Mouse (Mus musculus) neural tube, embryonic 12.5 days (tissue): ENCODE data around the gene Phactr3. TPM values are rescaled to one million over a fixed set of nuclear protein-coding genes. Genes with fewer than 3 reads are reported as not detected.

Experiments used
- ATAC-seq: fragments of 200-750 bp; cut with Nextera tagmentation; 2 replicates; pipeline ENCODE4 v1.8.0; 2017; ENCODE audit warnings: low read depth, mild to moderate bottlenecking, moderate TSS enrichment, moderate library complexity; ENCODE audit not compliant: low FRiP score
- H3K27ac ChIP-seq: fragments of 300-500 bp; sonication (generic); 2 replicates; pipeline ENCODE4 v1.5.1; 2016
- H3K27me3 ChIP-seq: fragments of 300-500 bp; sonication (generic); replicated peaks from 2 replicates; pipeline ENCODE4 v1.6.1; 2016; ENCODE audit warnings: mild to moderate bottlenecking
- H3K36me3 ChIP-seq: fragments of 300-500 bp; sonication (generic); 2 replicates; pipeline ENCODE4 v1.6.1; 2016; ENCODE audit warnings: mild to moderate bottlenecking
- H3K4me1 ChIP-seq: fragments of 300-500 bp; sonication (generic); 2 replicates; pipeline ENCODE4 v1.6.1; 2016
- H3K4me2 ChIP-seq: fragments of 300-500 bp; sonication (generic); replicated peaks from 2 replicates; pipeline ENCODE4 v1.6.1; 2016; ENCODE audit warnings: mild to moderate bottlenecking
- H3K4me3 ChIP-seq: fragments of 300-500 bp; sonication (generic); 2 replicates; pipeline ENCODE4 v1.5.1; 2016
- H3K9ac ChIP-seq: fragments of 300-500 bp; sonication (generic); 2 replicates; pipeline ENCODE4 v1.6.1; 2016; ENCODE audit warnings: mild to moderate bottlenecking
- H3K9me3 ChIP-seq: fragments of 300-500 bp; sonication (generic); 2 replicates; pipeline ENCODE4 v1.6.1; 2016; ENCODE audit warnings: mild to moderate bottlenecking
- WGBS: fragments of 180-500 bp; shearing (Covaris S2); methylation state at CpG from one replicate; pipeline ENCODE4 v1.1.7; 2016; 5-methylcytosine and 5-hydroxymethylcytosine counted together
- polyA plus RNA-seq: library from polyadenylated mRNA; unstranded; fragments of >200 nt; fragmentation: Nextera tagmentation; extraction: Ambion mirVana; gene quantifications from 2 replicates; pipeline ENCODE4 v1.2.1, GENCODE M21; 2016

Gene Phactr3
- polyA plus RNA-seq, 1 experiment from 2014 or later = 21.7 TPM

DNA sequence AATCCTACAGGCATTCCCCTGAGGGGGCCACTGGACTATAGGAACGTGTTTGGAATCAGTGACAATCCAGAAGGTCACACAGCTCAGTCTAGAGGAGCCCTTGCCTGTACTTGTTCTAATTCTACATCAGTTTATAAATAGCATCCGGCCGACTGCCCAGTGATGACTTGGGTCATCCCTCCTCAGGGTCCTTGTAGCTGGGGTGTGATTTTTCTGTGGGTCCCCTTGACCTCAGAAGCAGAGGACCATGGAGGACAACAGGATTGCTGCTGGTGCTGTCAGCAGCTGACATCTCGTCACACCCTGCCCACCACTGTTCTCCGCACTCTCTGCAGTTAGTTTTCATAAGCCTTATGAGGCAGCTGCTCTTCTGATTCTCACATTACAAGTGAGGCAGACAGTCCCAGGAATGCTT lies 89.4 kb downstream of the Phactr3 start:
- Histone ChIP-seq H3K27ac (no peak overlapping the region), H3K4me3 (no peak overlapping the region), H3K27me3 (no peaks in the 10 kb centered on the region), H3K36me3 (no peaks in the 10 kb centered on the region), H3K9me3 (no peaks in the 10 kb centered on the region), H3K4me2 (no peak overlapping the region), H3K9ac (no peak overlapping the region), H3K4me1 (no peaks in the 10 kb centered on the region)
- ATAC-seq = no peak
- 72% methylated on average over 5 of the region's 5 CpGs for WGBS

DNA sequence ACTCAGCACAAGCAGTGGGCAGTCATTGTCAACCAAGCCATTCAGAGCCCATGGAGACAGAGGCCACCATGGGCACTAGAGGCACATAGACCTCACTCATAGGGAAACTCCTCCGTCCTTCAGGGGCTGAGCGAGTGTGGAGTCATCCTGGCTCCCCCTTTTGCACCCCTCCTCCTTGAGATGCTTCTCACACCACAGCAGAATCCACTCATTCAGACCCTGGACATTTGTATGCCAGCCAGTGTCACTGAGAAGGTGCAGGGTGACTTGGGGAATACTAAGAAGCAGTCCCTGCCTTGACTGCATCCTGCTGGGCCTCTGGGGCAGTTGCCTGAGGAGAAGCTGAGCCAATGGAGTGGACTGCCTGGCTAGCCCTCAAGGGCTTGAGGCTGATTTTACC lies 95.1 kb downstream of the Phactr3 start:
- ATAC-seq = no peak
- H3K4me3 ChIP-seq = no peak overlapping the region

DNA sequence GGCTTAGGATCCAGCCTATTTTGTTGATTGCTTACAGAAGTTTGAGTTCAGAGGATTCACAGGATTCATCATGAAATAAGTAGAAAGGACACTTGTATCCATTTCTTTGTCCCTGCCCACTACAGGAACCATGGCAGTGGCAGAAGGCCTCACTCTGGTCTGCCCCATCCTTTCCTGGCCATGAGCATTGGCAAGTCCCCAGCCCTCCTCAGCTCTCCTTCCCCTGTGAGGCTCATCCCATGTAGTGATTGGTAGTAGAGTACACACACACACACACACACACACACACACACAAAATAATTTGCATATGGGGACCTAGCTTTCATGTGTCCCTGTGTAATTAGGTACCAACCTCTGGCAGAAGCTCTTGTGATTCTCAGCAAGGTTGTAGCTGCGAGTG lies 95.8 kb downstream of the Phactr3 start:
- Histone ChIP-seq H3K9ac (no peak overlapping the region), H3K4me1 (no peaks in the 10 kb centered on the region), H3K27me3 (no peaks in the 10 kb centered on the region), H3K27ac (no peak overlapping the region), H3K4me2 (no peak overlapping the region), H3K9me3 (no peaks in the 10 kb centered on the region), H3K36me3 (no peaks in the 10 kb centered on the region), H3K4me3 (no peak overlapping the region)
- no peak for ATAC-seq
- 78% methylated on average over 1 of the region's 1 CpGs for WGBS

More for the DNA sequence above, 95.1 kb downstream of the Phactr3 start:
- H3K9ac ChIP-seq = no peak overlapping the region
- H3K4me1 ChIP-seq = no peaks in the 10 kb centered on the region
- no peaks in the 10 kb centered on the region for H3K27me3 ChIP-seq
- no peak overlapping the region for H3K4me2 ChIP-seq
- H3K27ac ChIP-seq = no peak overlapping the region
- WGBS = 87% methylated on average over 2 of the region's 2 CpGs
- no peaks in the 10 kb centered on the region for H3K9me3 ChIP-seq
- H3K36me3 ChIP-seq = no peaks in the 10 kb centered on the region

DNA sequence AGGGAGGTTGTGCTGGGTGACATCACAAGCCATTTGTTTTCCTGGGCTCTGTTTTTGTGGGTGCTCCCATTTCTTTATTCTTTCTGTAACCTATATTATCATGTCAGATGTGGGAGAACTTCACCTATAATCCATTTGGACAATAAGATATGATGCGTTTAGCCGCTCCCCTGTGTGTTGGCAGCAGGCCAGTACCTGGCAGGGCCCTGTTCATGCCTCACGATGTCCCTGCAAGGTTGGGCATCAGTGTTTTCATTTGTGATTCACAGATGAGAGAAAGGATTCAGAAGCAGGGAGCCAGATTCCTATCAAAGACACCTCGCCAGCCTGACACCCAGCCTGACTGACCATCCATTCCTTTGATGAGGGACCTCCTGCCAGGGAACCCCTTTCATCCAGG lies 99.7 kb downstream of the Phactr3 start:
- ATAC-seq = no peak
- no peaks in the 10 kb centered on the region for H3K36me3 ChIP-seq
- H3K9me3 ChIP-seq = no peaks in the 10 kb centered on the region
- WGBS = 69% methylated on average over 4 of the region's 4 CpGs
- no peak overlapping the region for H3K9ac ChIP-seq
- no peak overlapping the region for H3K27ac ChIP-seq
- no peaks in the 10 kb centered on the region for H3K27me3 ChIP-seq
- no peaks in the 10 kb centered on the region for H3K4me1 ChIP-seq
- no peak overlapping the region for H3K4me3 ChIP-seq
- H3K4me2 ChIP-seq = no peak overlapping the region

DNA sequence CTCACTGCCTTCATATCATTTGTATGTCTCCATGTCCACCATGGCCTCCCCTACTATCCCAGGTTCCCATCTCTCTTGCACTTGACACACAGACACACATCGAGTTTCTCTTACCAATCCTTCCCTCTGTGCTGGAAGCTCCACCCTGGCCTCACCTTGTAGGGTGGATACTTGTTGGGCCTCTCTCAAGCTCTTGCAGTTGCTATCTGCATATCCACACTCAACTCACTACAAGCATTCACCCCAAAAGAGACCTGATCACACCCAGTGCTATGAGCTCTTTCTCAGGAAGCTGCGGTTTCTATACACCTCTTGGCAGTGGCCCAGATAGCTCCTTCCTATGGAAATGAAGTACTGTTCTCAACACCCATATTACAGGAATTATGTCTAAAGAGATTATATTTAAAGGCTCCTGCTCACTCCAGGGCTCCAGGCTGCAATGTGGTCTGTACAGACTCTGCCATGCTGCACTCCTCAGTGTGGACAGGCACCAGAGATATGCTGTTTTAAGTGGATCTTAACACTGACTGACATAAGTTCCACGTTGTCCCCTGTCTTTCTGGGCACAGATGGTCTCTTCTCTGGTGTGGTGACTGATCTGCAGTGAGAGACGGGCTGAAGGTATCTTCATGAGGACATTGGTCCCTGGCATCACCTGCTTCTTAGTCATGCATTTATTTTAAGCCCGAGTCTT lies 100.8 kb downstream of the Phactr3 start:
- Histone ChIP-seq H3K36me3 (no peaks in the 10 kb centered on the region), H3K27me3 (no peaks in the 10 kb centered on the region), H3K4me3 (no peak overlapping the region), H3K27ac (no peak overlapping the region), H3K9me3 (no peaks in the 10 kb centered on the region), H3K9ac (no peak overlapping the region), H3K4me1 (no peaks in the 10 kb centered on the region), H3K4me2 (no peak overlapping the region)
- no peak for ATAC-seq
- 76% methylated on average over 5 of the region's 5 CpGs for WGBS

DNA sequence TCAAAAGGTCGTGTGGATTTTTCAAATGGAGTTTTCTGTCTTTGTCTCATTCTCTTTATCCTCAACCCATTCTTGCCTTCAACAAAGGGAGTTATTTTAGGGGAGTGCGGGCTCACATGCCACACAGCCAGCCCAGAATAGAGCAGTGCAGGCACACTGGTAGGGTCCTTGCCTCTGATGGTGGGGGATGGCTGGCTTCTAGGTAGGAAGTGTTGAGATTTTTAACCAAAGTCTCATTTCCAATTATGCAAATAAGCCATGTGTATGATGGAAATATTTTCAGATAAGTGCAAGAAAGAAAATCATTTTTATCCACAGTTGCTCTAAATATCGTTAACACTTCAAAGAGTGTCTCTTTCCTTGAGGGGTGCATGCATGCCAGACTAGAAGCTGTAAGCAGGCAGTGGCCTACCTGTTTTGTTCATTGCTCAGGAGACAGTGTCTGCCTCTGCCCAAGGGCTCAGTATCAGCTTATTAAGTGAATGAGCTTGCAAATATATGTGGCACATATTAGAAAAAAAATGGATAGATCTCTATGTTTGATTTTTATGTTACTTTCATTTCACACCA lies 101.5 kb downstream of the Phactr3 start:
- no peaks in the 10 kb centered on the region for H3K36me3 ChIP-seq
- ATAC-seq = no peak
- 71% methylated on average over 3 of the region's 3 CpGs for WGBS

DNA sequence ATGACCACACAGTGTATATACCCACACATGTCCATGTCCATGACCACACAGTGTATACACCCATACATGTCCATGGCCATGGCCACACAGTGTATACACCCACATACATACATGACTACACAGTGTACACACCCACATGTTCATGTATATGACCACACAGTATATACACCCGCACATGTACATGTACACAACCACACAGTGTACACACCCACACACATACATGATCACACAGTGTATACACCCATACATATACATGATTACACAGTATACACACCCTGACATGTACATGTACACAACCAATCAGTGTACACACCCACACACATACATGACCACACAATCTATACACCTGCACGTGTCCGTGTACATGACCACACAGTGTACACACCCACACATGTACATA lies 102.2 kb downstream of the Phactr3 start:
- 96% methylated on average over 3 of the region's 3 CpGs for WGBS
- H3K27ac ChIP-seq = no peak overlapping the region
- H3K4me2 ChIP-seq = no peak overlapping the region
- H3K9ac ChIP-seq = no peak overlapping the region
- no peaks in the 10 kb centered on the region for H3K27me3 ChIP-seq
- no peak overlapping the region for H3K4me3 ChIP-seq
- H3K36me3 ChIP-seq = no peaks in the 10 kb centered on the region
- no peak for ATAC-seq
- no peaks in the 10 kb centered on the region for H3K9me3 ChIP-seq
- no peaks in the 10 kb centered on the region for H3K4me1 ChIP-seq

More for the DNA sequence above, 101.5 kb downstream of the Phactr3 start:
- no peak overlapping the region for H3K27ac ChIP-seq
- no peak overlapping the region for H3K9ac ChIP-seq
- H3K4me2 ChIP-seq = no peak overlapping the region
- H3K27me3 ChIP-seq = no peaks in the 10 kb centered on the region
- H3K4me3 ChIP-seq = no peak overlapping the region
- H3K4me1 ChIP-seq = no peaks in the 10 kb centered on the region
- H3K9me3 ChIP-seq = no peaks in the 10 kb centered on the region

DNA sequence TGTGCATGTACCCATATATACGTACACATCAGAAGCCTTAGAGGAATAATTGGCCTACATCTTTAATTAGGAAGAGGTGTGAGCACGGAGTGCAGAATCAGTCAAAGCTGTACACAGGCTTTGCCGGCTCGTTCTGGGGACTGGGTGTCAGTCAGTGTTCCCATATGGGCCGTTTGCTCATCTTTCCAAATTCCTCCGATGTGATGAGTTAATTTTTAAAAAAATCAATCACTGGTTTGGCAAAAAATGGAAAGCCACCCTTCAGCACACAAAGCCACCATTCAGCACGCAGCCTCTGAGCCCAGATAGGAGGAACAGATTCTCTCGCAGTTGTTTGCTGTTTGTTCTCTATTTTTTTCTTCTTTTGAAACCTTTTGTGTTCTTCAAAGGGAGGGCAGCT lies 110.5 kb downstream of the Phactr3 start:
- ATAC-seq = no peak

DNA sequence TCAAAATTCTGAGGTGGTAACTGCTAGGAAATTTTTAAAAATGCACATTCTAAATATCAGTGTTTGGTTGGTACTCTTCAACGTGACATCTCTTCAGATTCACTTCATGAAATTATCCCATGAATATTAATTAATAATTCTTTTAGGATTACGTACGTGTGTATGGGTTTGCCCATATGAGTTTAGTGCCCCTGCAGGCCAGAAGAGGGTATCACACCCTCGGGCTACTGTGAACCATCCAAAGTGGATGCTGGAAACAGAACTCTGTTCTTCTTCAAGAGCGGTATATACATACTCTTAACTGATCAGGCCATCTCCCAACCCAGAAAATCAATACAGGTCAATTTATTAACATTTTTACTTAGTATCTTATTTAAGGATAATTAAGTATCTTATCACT lies 114.7 kb downstream of the Phactr3 start:
- 79% methylated on average over 5 of the region's 5 CpGs for whole genome bisulfite sequencing

More for the DNA sequence above, 110.5 kb downstream of the Phactr3 start:
- Histone ChIP-seq H3K27ac (no peak overlapping the region), H3K4me2 (no peak overlapping the region), H3K9ac (no peak overlapping the region), H3K4me3 (no peak overlapping the region), H3K36me3 (no peaks in the 10 kb centered on the region), H3K27me3 (no peaks in the 10 kb centered on the region), H3K9me3 (peaks cover 6% of the 10 kb centered on the region; the same call in 1 of the 2 replicates), H3K4me1 (no peaks in the 10 kb centered on the region)
- WGBS = 86% methylated on average over 8 of the region's 8 CpGs

DNA sequence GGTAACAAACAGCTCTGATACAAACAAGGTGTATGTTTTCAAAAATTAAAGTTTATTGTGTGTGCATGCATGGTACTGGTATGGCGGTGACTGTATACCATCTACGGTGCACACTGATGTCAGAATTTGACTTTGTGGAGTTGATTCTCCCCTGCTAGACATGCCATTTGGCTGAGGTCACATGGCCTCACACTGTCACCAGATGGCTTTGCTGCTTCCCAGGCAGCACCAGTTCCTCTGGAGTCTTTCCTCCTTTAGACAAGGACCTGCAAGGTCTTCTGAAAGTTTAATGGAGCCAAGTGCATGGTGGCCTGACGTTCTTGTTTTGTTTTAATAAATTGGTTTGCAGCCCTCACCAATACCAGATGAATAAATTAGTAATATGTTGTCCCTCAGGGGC lies 118.3 kb downstream of the Phactr3 start:
- no peak for ATAC-seq
- Histone ChIP-seq H3K9me3 (no peaks in the 10 kb centered on the region), H3K27ac (no peak overlapping the region), H3K4me3 (no peak overlapping the region), H3K36me3 (no peaks in the 10 kb centered on the region), H3K27me3 (no peaks in the 10 kb centered on the region), H3K9ac (no peak overlapping the region), H3K4me2 (no peak overlapping the region), H3K4me1 (peaks cover 8% of the 10 kb centered on the region)
- WGBS = 76% methylated on average over 3 of the region's 3 CpGs

More for the DNA sequence above, 114.7 kb downstream of the Phactr3 start:
- Histone ChIP-seq H3K4me1 (no peaks in the 10 kb centered on the region), H3K36me3 (no peaks in the 10 kb centered on the region), H3K9ac (no peak overlapping the region), H3K4me3 (no peak overlapping the region), H3K9me3 (peaks cover 6% of the 10 kb centered on the region; the same call in 1 of the 2 replicates), H3K27me3 (no peaks in the 10 kb centered on the region), H3K4me2 (no peak overlapping the region), H3K27ac (no peak overlapping the region)
- ATAC-seq = no peak

DNA sequence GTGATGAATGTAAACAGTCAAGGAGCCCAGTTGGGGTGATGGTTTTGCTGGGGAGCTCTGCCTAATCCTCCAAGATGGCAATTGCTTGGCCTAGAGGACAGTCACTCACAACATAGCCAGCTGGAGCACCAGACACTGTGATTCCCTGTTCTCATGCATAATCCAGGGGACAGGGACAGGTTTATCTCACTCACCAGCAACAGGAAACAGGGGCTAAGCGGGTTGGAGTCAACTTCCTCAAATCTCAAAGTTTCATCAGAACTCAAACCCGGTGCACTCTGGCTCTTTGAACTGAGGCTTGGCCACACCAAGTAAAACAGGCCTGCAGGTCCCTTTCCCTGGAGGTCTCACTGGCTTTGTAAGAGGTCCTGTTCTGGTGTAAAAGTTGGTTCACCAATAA lies 119.7 kb downstream of the Phactr3 start:
- Histone ChIP-seq H3K36me3 (no peaks in the 10 kb centered on the region), H3K9ac (no peak overlapping the region), H3K9me3 (no peaks in the 10 kb centered on the region), H3K4me1 (peaks cover 8% of the 10 kb centered on the region), H3K27ac (no peak overlapping the region), H3K4me2 (no peak overlapping the region), H3K4me3 (no peak overlapping the region), H3K27me3 (no peaks in the 10 kb centered on the region)
- ATAC-seq = no peak
- WGBS = 91% methylated on average over 2 of the region's 2 CpGs

DNA sequence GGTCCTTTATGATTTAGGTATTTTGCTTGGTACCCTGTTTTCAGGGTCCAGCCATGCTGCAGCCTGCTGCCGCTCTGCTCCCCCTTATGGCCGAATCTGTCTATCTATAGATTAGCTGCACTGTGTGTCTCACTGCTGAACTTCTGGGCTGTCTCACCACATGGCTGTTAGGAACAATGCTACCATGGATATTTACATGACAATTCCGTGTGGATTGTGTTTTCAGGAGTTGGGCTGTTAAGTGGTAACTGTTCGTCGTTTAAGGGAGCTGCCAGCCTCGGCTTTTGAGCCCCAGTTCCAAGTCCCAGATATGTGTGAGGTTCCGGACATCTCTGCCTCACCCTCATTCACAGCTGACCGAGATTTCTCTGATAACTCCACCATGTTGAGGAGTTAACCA lies 122.1 kb downstream of the Phactr3 start:
- Histone ChIP-seq H3K4me2 (no peak overlapping the region), H3K4me3 (no peak overlapping the region), H3K27me3 (no peaks in the 10 kb centered on the region), H3K9ac (no peak overlapping the region), H3K9me3 (no peaks in the 10 kb centered on the region), H3K27ac (no peak overlapping the region), H3K4me1 (peaks cover 8% of the 10 kb centered on the region), H3K36me3 (no peaks in the 10 kb centered on the region)
- ATAC-seq = no peak
- WGBS = 62% methylated on average over 8 of the region's 8 CpGs

DNA sequence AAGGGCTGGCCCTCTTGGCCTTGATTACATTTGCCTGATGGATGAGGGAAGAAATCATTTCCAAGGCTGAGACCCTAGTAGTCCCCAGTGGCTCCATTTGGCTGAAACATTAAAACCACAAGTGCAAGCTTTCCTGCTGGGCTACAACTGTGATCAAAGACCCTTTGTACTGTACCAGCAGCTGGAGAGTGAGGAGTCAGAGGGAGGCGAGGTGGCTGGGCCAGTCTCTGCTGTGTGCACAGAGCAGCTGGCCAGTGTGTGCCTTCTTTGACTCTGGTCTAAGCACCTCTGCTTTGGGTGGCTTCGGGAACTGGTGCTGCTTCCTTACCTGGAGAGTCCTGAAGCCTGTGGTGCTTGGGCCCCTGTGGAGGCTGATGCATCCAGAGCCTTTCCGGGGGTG lies 122.6 kb downstream of the Phactr3 start:
- peaks cover 8% of the 10 kb centered on the region for H3K4me1 ChIP-seq
- H3K9me3 ChIP-seq = no peaks in the 10 kb centered on the region
- no peaks in the 10 kb centered on the region for H3K36me3 ChIP-seq
- no peak overlapping the region for H3K4me3 ChIP-seq
- no peaks in the 10 kb centered on the region for H3K27me3 ChIP-seq
- no peak overlapping the region for H3K9ac ChIP-seq
- 33% methylated on average over 3 of the region's 3 CpGs for WGBS
- H3K27ac ChIP-seq = no peak overlapping the region
- ATAC-seq = peak; percentile 55
- H3K4me2 ChIP-seq = no peak overlapping the region
